Mouse (Mus musculus) cerebellum, postnatal 14 days (tissue): ENCODE measurements around the gene Dagla.

Experiments
- DNase-seq, 2 experiments: peaks; one replicate each; pipeline ENCODE4 v3.0.0; 2021; ENCODE audit warnings: mixed read lengths in 2 of 2

Dagla gene

GRCm38 (mm10) chr19:10197130-10197529 lies 107.5 kb downstream of the Dagla start:
- DNase-seq, result no peak
